Mouse (Mus musculus) frontal cortex, postnatal 10 days (tissue): ENCODE measurements around the gene Fbxw27.
A peak's percentile ranks its signal among the peaks of the same experiment; 100 is the strongest.
"Not testable (repeated sequence)": the region's sequence is repeated elsewhere in the genome, so short reads cannot be mapped to it uniquely, and the experiment has no call there.

Experiments used
- DNase-seq, 2 experiments: peaks; one replicate each; pipeline ENCODE4 v3.0.0; 2022; ENCODE audit warnings: low spot score in 2 of 2, mixed read lengths in 1 of 2

The Fbxw27 gene

DNA sequence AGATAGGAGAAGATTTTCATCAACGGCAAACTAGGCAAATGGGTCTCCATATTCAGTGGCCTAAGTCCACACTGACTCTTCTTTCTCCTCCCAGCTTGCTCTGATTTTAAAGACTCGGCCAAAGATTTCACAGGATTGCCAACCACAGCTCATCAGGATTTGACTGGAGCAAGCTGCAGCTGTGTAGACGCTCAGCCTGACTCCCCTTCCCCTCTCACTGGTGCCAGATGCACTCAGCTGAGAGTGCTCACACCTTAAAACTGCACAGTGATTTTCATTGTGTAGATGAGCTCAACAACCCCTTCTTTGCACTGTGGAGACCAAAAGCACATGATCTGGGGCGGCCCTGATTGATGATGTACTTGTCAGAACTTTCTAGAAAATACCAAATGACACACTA is at the start of gene Fbxw27:
Gene Fbxw27 (minus strand): TSS at position 101 of the 400 bp plus-strand sequence.
- DNase-seq, result not testable (repeated sequence)

DNA sequence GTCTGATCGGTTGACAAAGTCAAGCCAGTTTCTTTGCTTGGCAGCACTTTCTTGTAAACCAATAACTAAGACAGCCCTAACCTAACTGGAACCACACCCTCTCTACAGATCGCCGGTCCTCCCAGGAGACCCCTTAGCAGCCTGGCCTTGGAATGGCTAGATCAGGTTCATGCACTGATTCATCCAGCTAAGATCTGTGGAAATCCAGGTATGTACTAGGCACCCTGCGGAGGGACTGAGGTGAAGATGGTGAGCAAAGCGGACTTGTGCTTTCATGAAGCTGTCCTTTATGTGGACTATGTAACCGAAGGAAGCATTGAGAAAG is 42.6 kb upstream of the Fbxw27 start:
- no peak for DNase-seq

DNA sequence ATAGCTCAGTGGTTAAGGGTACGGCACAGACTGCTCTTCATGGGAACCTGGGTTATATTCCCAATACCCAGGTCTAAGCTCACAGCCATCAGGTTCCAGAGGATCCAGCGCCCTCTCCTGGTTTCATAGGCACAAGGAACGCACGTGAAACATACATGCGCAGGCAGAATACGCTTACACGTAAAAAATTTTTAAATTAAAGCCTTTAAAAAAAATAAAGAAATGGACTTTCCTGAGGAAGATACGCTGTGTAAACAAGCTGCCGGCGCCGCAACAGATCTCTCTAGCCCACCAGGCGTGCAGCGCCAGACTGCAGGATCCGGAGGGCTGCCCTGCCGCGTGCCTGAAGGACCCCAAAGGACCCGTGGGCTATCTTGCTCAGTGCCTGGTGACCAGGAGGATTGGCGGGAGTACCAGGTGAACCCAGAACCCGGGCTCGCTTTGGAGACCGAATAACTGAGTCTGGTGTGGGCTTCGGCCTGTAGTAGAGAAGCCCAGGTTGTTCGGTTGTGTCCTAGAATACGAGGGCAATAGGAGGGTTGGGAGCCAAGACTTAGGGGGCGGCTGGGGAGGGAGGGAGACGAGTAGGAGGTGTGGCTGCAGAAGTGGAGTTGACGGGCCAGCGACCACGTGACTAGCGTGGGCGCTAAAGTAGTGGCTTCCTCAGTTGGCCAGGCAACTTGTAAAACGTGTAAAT is 42.1 kb upstream of the Fbxw27 start, which contains the start of gene Nme6:
Gene Nme6 (plus strand): TSS at position 359 of the 697 bp plus-strand sequence.
- peak; percentile 63 to 79 for DNase-seq

DNA sequence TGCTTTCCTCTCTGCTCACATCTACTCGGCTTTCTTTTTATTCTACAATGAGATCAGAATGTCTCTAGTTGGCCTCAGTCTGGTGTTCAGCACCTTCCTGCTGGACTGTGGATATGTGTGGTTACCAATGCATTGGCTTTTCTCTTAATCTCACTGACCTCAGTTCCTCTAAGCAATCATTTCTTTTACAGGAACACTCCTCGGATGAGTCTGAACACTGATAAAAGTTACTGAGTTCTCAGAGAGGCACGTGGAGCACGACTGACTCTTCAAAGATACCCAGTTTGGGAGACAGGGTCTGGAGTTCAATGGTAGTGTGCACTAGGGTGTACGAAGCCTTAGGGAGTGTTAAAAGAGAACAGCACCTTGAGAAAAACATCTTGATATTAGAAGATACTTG is 35.7 kb upstream of the Fbxw27 start:
- DNase-seq, result no peak

DNA sequence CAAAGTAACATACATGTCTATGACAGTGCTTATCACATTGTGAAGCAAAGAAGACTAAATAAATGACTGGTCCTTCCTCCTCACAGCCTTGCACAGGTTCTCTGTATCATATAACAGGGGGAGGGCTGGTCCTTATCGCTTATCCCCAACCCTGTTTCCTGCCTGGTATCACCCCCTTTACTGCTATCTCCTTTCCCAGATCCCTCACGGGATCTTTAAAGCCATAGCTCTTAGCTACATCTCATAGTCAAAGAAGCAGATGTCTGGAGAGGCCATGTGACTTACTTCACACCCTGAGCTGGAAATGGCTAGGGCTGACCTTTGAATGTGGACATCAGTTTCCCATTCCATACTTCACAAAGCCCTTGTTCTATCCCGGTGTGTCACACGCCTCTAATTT is 35.3 kb upstream of the Fbxw27 start:
- no peak for DNase-seq

DNA sequence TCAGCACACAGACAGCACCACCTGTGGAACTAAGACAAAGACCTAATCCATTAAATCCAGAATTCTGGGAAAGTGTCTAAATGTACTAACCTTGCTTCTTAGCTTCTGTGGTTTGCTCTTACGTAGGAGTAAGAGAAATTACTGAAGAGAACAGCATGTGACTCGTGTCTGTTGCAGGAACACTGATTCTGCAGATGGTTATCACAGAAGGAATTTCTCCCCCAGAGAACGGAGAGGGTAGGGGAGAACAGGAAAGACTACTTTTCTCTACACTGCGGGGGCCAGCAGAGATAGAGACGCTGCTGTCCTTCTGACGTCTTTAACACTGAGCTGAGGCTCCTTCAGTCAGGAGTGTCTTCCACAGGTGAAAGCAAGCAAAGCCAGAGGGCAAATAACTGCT is 25.9 kb upstream of the Fbxw27 start:
- DNase-seq, result no peak

DNA sequence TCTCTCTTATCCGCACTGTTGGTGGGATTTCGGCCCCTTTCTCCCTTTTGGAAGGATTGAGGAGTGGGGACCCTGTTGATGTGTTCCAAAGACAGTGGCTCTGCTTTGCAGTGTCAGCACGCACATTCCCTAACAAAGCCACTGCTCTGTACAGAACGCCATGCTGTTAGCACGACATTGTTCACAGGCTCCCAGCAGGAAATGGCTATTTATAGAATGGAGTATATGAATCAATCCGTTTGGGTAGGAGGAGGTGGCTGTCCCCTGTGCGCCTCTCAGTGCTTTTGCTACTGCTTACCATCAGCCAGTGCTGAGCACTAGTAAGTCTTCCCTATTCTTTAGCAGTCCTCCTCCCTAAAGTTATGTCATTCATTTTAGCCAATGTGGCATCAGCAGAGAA is 23.0 kb upstream of the Fbxw27 start:
- DNase-seq, result no peak

DNA sequence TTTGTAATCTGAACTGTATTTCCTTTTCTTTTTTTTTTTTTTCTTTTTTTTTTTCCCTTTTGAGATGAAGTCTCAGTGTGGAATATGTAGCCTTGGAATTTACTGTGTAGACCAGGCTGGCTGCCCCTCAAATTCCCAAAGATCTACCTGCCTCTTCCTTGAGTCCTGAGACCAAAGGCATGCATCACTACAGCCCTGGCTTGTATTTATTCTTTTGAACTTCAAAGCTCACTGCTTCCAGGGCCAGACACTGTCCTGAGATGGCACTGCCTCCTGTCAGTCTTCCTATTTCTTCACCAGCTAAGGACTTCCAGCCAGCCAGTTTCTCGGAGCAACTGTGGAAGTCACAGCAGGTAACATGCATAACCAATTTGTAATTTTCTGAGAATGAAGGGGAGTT is 21.5 kb upstream of the Fbxw27 start, which contains the start of gene Spink8:
Gene Spink8 (plus strand): TSS at position 301 of the 400 bp plus-strand sequence.
- no peak for DNase-seq

DNA sequence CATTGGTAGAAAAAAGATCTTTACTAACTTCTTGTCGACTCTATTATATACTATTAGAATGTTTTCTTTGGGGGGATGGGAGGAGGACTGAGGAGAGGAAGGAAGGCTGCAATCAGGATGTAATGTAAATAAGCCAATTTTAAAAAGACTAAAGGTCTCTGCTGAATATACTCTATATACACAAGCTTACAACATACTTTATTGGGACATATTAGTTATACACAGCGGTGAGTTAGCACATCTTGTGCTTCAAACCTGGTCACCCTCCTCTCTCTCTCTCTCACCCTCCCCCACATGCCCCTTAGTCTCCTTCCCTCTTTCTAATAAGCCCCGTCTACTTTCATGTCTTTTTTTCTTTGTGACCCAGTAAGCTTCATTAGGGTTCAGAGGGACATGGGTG is 17.4 kb upstream of the Fbxw27 start:
- DNase-seq, result no peak

DNA sequence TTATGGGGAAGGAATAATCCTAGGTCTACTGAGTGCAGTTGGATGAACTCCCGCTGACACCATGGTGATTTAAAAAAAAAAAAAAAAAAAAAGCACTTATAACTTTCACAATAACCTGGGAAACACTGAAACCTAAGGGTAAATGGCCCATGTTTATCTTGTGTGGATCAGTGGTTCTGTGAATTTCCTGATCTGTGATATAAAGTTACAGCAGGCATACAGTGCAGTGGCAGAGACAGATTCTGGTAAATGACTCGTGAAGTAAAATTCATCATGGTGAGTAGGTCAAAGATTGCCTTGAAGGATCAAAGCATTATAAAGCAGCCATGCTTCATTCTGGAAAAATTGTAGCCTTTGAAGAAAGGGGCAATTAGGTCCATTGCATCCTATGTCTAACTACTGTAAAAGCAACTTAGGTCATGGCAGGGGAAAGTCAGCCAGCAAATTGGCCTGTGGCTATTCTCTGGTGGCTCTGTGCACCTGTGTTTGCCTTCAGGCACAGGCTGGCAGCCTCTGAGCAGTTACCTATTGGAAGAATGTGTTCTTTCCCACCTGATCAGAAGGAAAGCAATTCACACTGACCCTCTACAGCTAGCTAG is 16.3 kb upstream of the Fbxw27 start:
- no peak for DNase-seq

DNA sequence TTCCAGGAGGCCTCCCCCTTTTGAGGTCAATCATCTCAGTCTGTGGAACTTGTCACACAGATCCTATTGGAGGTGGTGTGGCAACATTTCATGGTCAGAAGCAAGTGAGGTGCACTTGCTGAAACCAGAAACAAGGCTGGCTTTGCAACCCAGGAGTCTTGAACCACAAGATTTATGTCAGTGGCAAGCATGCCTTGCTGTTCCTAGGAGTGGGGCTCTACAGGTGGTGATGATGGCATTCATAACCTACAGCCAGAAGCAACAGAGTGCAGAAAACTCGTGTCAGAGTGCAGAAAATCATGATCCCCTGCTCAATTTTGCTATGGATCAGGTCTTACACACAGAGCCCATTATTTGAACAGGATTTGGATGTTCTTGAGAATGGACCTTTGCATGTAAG is 15.8 kb upstream of the Fbxw27 start:
- no peak for DNase-seq

DNA sequence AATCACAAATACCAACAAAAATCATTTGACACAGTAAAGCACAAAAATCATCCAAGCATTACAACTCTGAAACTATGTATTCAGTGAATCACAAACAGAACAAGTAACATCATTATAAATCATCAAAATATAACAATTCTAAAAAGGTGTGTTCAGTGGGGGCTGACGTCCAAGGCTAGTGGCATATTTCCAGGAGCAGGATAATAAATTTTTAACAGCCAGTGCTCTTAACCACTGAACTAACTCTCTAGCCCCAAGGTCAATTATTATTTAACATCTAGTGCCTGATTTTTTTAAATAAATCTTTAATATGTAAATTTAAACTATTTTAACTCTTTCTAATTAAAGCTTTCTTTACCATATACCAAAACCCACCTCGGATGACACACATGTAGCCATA is 15.1 kb upstream of the Fbxw27 start:
- DNase-seq, result not testable (repeated sequence)

DNA sequence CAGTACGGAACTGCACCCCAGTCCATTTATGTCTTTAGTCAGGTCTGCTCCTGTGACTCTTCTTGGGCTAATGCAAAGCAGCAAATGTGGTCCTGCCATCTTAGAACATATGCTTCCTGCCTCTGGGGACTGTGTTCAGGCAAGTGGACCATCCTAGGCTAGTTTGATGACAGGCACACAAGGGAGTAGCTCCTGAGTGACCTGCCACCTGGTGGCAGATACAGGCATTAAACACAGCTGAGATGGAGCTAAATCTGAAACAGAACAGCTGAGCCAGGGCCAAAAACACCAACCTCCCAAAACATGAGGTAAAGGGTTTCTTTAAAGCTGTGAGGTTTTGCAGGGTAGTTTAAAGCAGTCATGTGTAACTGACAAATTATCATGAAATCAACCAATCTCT is 7.6 kb upstream of the Fbxw27 start:
- DNase-seq, result no peak

DNA sequence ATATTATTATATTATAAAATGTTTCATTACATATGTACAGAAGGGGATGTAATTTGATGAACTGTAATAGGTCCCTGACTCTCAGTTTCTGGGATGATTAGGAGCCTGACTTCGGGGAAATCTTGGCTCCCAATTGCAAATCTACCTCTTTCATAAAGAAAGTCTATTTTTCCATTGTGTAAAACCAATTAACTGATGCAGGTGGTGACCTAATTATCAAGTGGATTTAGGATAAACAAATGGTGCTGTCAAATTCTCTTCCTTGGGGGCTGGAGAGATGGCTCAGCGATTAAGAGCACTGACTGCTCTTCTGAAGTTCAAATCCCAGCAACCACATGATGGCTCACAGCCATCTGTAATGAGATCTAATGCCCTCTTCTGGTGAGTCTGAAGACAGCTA is 5.3 kb upstream of the Fbxw27 start:
- no peak for DNase-seq

DNA sequence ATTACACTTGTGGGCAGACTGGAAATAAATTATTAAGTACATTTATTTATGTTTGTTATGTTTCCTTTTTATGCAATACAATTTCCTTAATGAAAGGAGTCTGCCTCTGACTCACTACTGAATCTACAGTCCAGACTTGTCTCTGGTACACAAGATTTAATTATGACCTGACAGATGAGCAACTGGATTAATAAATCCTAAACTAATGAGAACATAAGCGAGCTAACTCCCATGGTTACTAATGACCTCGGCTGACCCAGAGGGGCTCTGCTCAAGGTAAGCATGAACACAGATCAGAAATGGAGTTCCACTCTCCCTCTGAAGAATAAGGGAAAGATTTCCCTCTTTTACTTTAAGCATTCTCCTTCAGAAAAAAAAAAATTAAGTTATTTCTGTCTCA is 4.8 kb upstream of the Fbxw27 start:
- DNase-seq, result no peak

DNA sequence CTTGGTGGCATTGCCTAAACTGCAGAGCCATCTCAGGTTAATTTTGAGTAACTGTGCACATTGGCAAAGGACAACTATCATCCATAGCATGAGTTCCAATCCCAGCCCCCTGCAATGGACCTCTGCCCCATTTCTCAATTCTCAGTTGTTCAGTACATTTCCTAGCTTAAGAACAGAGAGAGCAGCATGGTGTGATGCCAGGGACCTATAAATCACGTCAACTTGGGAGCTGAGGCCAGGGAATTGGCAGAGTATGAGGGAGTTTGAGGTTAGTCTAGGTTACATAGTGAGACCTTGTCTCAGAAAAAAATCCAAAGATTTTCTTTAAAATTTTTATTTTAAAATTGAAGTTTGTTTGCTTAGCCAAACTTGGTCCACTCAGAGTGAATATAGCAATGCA is 23.6 kb downstream of the Fbxw27 start:
- not testable (repeated sequence) for DNase-seq

DNA sequence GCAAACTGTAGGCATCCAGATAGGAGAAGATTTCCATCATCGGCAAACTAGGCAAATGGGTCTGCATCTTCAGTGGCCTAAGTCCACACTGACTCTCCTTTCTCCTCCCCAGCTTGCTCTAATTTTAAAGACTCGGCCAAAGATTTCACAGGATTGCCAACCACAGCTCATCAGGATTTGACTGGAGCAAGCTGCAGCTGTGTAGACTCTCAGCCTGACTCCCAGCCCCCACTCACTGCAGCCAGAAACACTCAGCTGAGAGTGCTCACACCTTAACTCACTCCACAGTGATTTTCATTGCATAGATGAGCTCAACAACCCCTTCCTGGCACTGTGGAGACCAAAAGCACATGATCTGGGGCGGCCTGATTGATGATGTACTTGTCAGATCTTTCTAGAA is 44.5 kb downstream of the Fbxw27 start, which contains the start of gene Fbxw26:
Gene Fbxw26 (minus strand): TSS at position 101 of the 400 bp plus-strand sequence.
- not testable (repeated sequence) for DNase-seq
